Mouse (Mus musculus) E14TG2a.4 (cell line): ENCODE results near the gene Pspc1.

Source experiments
- CTCF ChIP-seq: conservative IDR thresholded peaks from 2 replicates; pipeline ENCODE4 v1.5.1; 2014; ENCODE audit warnings: low read length
- NANOG ChIP-seq: IDR thresholded peaks from 2 replicates; pipeline ENCODE4 v1.6.1; 2014; ENCODE audit warnings: borderline replicate concordance, low read length, mixed read lengths
- POU5F1 ChIP-seq: IDR thresholded peaks from 2 replicates; pipeline ENCODE4 v1.6.1; 2014; ENCODE audit warnings: low read length, borderline replicate concordance

DNA sequence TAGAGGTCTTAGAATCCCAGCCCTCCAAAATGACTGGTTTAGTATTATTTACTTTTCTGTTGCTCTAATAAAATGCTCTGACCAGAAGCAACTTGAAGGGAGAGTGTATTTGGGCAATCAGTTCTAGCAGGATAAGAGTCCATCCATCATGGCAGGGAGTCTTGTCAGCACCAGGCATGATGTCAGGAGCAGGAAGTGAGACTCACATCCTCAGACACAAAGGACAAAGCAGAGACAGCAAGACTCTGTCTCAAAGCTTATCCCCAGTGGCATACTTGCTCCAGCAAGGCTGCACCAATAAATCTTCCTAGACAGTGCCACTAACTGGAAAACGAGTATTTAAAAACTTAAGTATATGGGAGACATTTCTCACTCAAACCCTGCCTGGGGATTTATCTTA is 92.7 kb downstream of the Pspc1 start:
- TF ChIP-seq CTCF: no peak
- TF ChIP-seq POU5F1: no peak
- TF ChIP-seq NANOG: no peak
